In genomic region chr2:121416356-121416755, GRCm38 (mm10) we compare ENCODE assay signal across 13 mouse cellular contexts. TPM values are rescaled to one million over a fixed set of nuclear protein-coding genes. Genes with fewer than 3 reads are reported as not detected.
DNase-seq lines count a peak whose midpoint lies in the region; ATAC-seq lines count a peak whose summit lies in the region.
"Had no signal": no experiment of that assay in that cellular context is flagged by ENCODE, and none has a peak within 500 bp of the region (broad histone marks: within the 10 kb centered on the region; RNA-seq: fewer than 3 reads in every experiment).

No protein-coding gene starts in this region.

- no peaks in the 10 kb centered on the region for H3K27me3 ChIP-seq in kidney, embryonic 15.5 days
- no peaks in the 10 kb centered on the region for H3K27me3 ChIP-seq in embryonic facial prominence, embryonic 12.5 days
- H3K27me3 ChIP-seq in forebrain, embryonic 15.5 days: no peaks in the 10 kb centered on the region
- no peaks in the 10 kb centered on the region for H3K27me3 ChIP-seq in liver, embryonic 12.5 days (replicated peaks)
- H3K27me3 ChIP-seq: Patski had no signal

- ATAC-seq in kidney, embryonic 15.5 days (replicated peaks; ENCODE audit: low FRiP score): no peak
- no peak for ATAC-seq in embryonic facial prominence, embryonic 12.5 days (ENCODE audit: insufficient number of reproducible peaks, insufficient read depth, low FRiP score, low TSS enrichment)
- no peak for ATAC-seq in forebrain, embryonic 15.5 days (replicated peaks)
- no peak for ATAC-seq in liver, embryonic 12.5 days
- no peak for ATAC-seq in megakaryocyte progenitor cell, adult 5-6 weeks (replicated peaks; ENCODE audit: poor library complexity)
- ATAC-seq: Patski had no signal

- WGBS in kidney, embryonic 15.5 days: 87% methylated on average over 6 of the region's 6 CpGs
- 89% methylated on average over 6 of the region's 6 CpGs for WGBS in embryonic facial prominence, embryonic 12.5 days
- 95% methylated on average over 6 of the region's 6 CpGs for WGBS in forebrain, embryonic 15.5 days
- WGBS in liver, embryonic 12.5 days (ENCODE audit: insufficient replicate concordance): 80% methylated on average over 6 of the region's 6 CpGs

- H3K9me3 ChIP-seq in kidney, embryonic 15.5 days (replicated peaks): no peaks in the 10 kb centered on the region
- no peaks in the 10 kb centered on the region for H3K9me3 ChIP-seq in embryonic facial prominence, embryonic 12.5 days
- no peaks in the 10 kb centered on the region for H3K9me3 ChIP-seq in forebrain, embryonic 15.5 days
- no peaks in the 10 kb centered on the region for H3K9me3 ChIP-seq in liver, embryonic 12.5 days (replicated peaks)

- 0 out of 2 replicates have a peak overlapping the region, but pooled peaks have one; percentile 6 for H3K4me3 ChIP-seq in kidney, embryonic 15.5 days (replicated peaks)
- no peak overlapping the region for H3K4me3 ChIP-seq in embryonic facial prominence, embryonic 12.5 days
- no peak overlapping the region for H3K4me3 ChIP-seq in forebrain, embryonic 15.5 days
- H3K4me3 ChIP-seq in liver, embryonic 12.5 days: no peak overlapping the region

- peak overlapping the region; percentile 64; the same call in 1 of the 2 replicates for H3K4me2 ChIP-seq in kidney, embryonic 15.5 days
- peak overlapping the region; percentile 75; the same call in 1 of the 2 replicates for H3K4me2 ChIP-seq in embryonic facial prominence, embryonic 12.5 days (replicated peaks)
- H3K4me2 ChIP-seq in forebrain, embryonic 15.5 days (replicated peaks): 0 out of 2 replicates have a peak overlapping the region, but pooled peaks have one; percentile 1
- H3K4me2 ChIP-seq in liver, embryonic 12.5 days: peak overlapping the region; percentile 89; the same call in 1 of the 2 replicates

- H3K36me3 ChIP-seq in kidney, embryonic 15.5 days: peaks cover 43% of the 10 kb centered on the region
- H3K36me3 ChIP-seq in embryonic facial prominence, embryonic 12.5 days: peaks cover 29% of the 10 kb centered on the region
- H3K36me3 ChIP-seq in forebrain, embryonic 15.5 days: peaks cover 18% of the 10 kb centered on the region
- peaks cover 57% of the 10 kb centered on the region for H3K36me3 ChIP-seq in liver, embryonic 12.5 days

- H3K4me1 ChIP-seq in kidney, embryonic 15.5 days: peaks cover 30% of the 10 kb centered on the region
- H3K4me1 ChIP-seq in embryonic facial prominence, embryonic 12.5 days: peaks cover 20% of the 10 kb centered on the region
- H3K4me1 ChIP-seq in forebrain, embryonic 15.5 days: peaks cover 31% of the 10 kb centered on the region
- H3K4me1 ChIP-seq in liver, embryonic 12.5 days: peaks cover 44% of the 10 kb centered on the region

- no peak for DNase-seq in kidney, adult 11 months
- DNase-seq in kidney, postnatal 4 days: no peak
- DNase-seq: gastrocnemius, postnatal 36 days; lung, postnatal 14 days had no signal

- H3K9ac ChIP-seq in kidney, embryonic 15.5 days: no peak overlapping the region
- H3K9ac ChIP-seq in embryonic facial prominence, embryonic 12.5 days: no peak overlapping the region
- H3K9ac ChIP-seq in forebrain, embryonic 15.5 days (replicated peaks): no peak overlapping the region
- no peak overlapping the region for H3K9ac ChIP-seq in liver, embryonic 12.5 days

- H3K27ac ChIP-seq in kidney, embryonic 15.5 days: no peak overlapping the region
- no peak overlapping the region for H3K27ac ChIP-seq in embryonic facial prominence, embryonic 12.5 days
- H3K27ac ChIP-seq in forebrain, embryonic 15.5 days (replicated peaks): no peak overlapping the region
- H3K27ac ChIP-seq in liver, embryonic 12.5 days: no peak overlapping the region

RNA-seq across cellular contexts. Expression of gene Catsper2, which starts 2.8 kb away (rescaled TPM):
- polyA plus RNA-seq in kidney, embryonic 15.5 days (2015; fragmentation: Nextera tagmentation; extraction: Ambion mirVana): 1.8 and 2.7 TPM in 2 replicates
- 2.1 and 4.2 TPM in 2 replicates for polyA plus RNA-seq in embryonic facial prominence, embryonic 12.5 days (2016; fragmentation: Nextera tagmentation; extraction: Ambion mirVana)
- 3.8 and 4.2 TPM in 2 replicates for polyA plus RNA-seq in forebrain, embryonic 15.5 days (2015; fragmentation: Nextera tagmentation; extraction: Ambion mirVana)
- 0.84 and 1.0 TPM in 2 replicates for polyA plus RNA-seq in liver, embryonic 12.5 days (2016; fragmentation: Nextera tagmentation; extraction: Ambion mirVana)
- total RNA-seq in megakaryocyte progenitor cell, adult 5-6 weeks (2015): 1.2 and 2.1 TPM in 2 replicates
- total RNA-seq in megakaryocyte progenitor cell, adult 5-6 weeks (2017): 0.62 and 1.8 TPM in 2 replicates

RNA-seq across cellular contexts. Expression of gene Pdia3, which starts 2.8 kb away (rescaled TPM):
- polyA plus RNA-seq in kidney, embryonic 15.5 days (2015; fragmentation: Nextera tagmentation; extraction: Ambion mirVana): 811 and 867 TPM in 2 replicates
- polyA plus RNA-seq in embryonic facial prominence, embryonic 12.5 days (2016; fragmentation: Nextera tagmentation; extraction: Ambion mirVana): 634 and 678 TPM in 2 replicates
- 311 and 322 TPM in 2 replicates for polyA plus RNA-seq in forebrain, embryonic 15.5 days (2015; fragmentation: Nextera tagmentation; extraction: Ambion mirVana)
- 353 and 364 TPM in 2 replicates for polyA plus RNA-seq in liver, embryonic 12.5 days (2016; fragmentation: Nextera tagmentation; extraction: Ambion mirVana)
- total RNA-seq in megakaryocyte progenitor cell, adult 5-6 weeks (2015): 499 and 555 TPM in 2 replicates
- 404 and 432 TPM in 2 replicates for total RNA-seq in megakaryocyte progenitor cell, adult 5-6 weeks (2017)

RNA-seq across cellular contexts. Expression of gene Ell3, which starts 27.7 kb away (rescaled TPM):
- 11.2 and 12.9 TPM in 2 replicates for polyA plus RNA-seq in kidney, embryonic 15.5 days (2015; fragmentation: Nextera tagmentation; extraction: Ambion mirVana)
- polyA plus RNA-seq in embryonic facial prominence, embryonic 12.5 days (2016; fragmentation: Nextera tagmentation; extraction: Ambion mirVana): 12.4 and 15.6 TPM in 2 replicates
- polyA plus RNA-seq in forebrain, embryonic 15.5 days (2015; fragmentation: Nextera tagmentation; extraction: Ambion mirVana): 1.8 and 1.9 TPM in 2 replicates
- 1.4 and 1.6 TPM in 2 replicates for polyA plus RNA-seq in liver, embryonic 12.5 days (2016; fragmentation: Nextera tagmentation; extraction: Ambion mirVana)
- total RNA-seq in megakaryocyte progenitor cell, adult 5-6 weeks (2015): 0.39 and 0.42 TPM in 2 replicates
- not detected in 2 replicates for total RNA-seq in megakaryocyte progenitor cell, adult 5-6 weeks (2017)
- total RNA-seq: gastrocnemius, postnatal 36 days; layer of hippocampus, postnatal 10 days had no signal

RNA-seq across cellular contexts. Expression of gene Strc, which starts 29.4 kb away (rescaled TPM):
- polyA plus RNA-seq in kidney, embryonic 15.5 days (2015; fragmentation: Nextera tagmentation; extraction: Ambion mirVana): not detected in 2 replicates
- polyA plus RNA-seq in embryonic facial prominence, embryonic 12.5 days (2016; fragmentation: Nextera tagmentation; extraction: Ambion mirVana): 0.03 TPM in 1 of 2 replicates, not detected in the other
- 0.03 TPM in 1 of 2 replicates, not detected in the other for polyA plus RNA-seq in forebrain, embryonic 15.5 days (2015; fragmentation: Nextera tagmentation; extraction: Ambion mirVana)
- not detected in 2 replicates for polyA plus RNA-seq in liver, embryonic 12.5 days (2016; fragmentation: Nextera tagmentation; extraction: Ambion mirVana)
- total RNA-seq in megakaryocyte progenitor cell, adult 5-6 weeks (2015): not detected in 2 replicates
- total RNA-seq in megakaryocyte progenitor cell, adult 5-6 weeks (2017): not detected in 2 replicates
- polyA plus RNA-seq: brain, embryonic 14.5 days; Patski; stomach, embryonic 14.5 days had no signal

RNA-seq across cellular contexts. Expression of gene Serf2, which starts 32.6 kb away (rescaled TPM):
- 482 and 510 TPM in 2 replicates for polyA plus RNA-seq in kidney, embryonic 15.5 days (2015; fragmentation: Nextera tagmentation; extraction: Ambion mirVana)
- 495 and 504 TPM in 2 replicates for polyA plus RNA-seq in embryonic facial prominence, embryonic 12.5 days (2016; fragmentation: Nextera tagmentation; extraction: Ambion mirVana)
- polyA plus RNA-seq in forebrain, embryonic 15.5 days (2015; fragmentation: Nextera tagmentation; extraction: Ambion mirVana): 330 and 368 TPM in 2 replicates
- 321 and 334 TPM in 2 replicates for polyA plus RNA-seq in liver, embryonic 12.5 days (2016; fragmentation: Nextera tagmentation; extraction: Ambion mirVana)
- total RNA-seq in megakaryocyte progenitor cell, adult 5-6 weeks (2015): 273 and 317 TPM in 2 replicates
- total RNA-seq in megakaryocyte progenitor cell, adult 5-6 weeks (2017): 230 and 255 TPM in 2 replicates

Comparison
In these comparisons a context has a peak if more than half of its experiments do, and no peak if none do; other contexts are left out.
1. H3K4me2 ChIP-seq: peak in every context shown above with its lines; median percentile 89 in liver, embryonic 12.5 days; 75 in embryonic facial prominence, embryonic 12.5 days; 64 in kidney, embryonic 15.5 days; 1 in forebrain, embryonic 15.5 days.